Mouse (Mus musculus) frontal cortex, postnatal 14 days (tissue): ENCODE measurements at regions not wholly inside any gene's neighbourhood (a gene's known extent, or its start where the extent isn't known, plus 50 kb on each side); places are given as distances from the start of the nearest gene placed in this dataset.

ENCODE experiments used
- DNase-seq, 2 experiments: peaks; one replicate each; pipeline ENCODE4 v3.0.0; 2022; ENCODE audit warnings: low spot score in 2 of 2

GRCm38 (mm10) chr15:56425986-56426385 lies 1051.4 kb downstream of the Slc22a22 start:
- no peak for DNase-seq

GRCm38 (mm10) chr15:56420681-56421080 lies 1056.7 kb downstream of the Slc22a22 start:
- no peak for DNase-seq

- DNase-seq = no peak
Measured at GRCm38 (mm10) chr15:56391982-56392381, 1085.4 kb downstream of the Slc22a22 start.

DNA sequence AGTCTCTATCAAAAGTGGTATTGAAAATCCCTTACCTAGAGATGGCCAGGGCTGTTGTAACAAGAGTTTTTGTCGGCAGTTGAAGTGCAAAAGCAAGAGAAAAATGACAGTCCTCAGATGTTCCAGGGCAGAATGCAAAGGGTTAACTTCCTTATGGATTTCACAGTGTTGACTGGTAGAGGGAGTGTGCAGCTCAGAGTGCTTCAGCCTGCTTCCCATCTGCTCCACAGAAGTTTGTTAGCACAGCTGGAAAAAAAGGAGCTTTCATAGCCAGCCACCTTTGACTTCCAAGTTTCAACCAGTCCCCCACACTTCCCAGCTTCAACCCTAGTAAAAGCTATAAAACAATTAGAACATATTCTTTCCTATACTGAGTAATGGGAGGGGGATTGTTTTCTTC lies 1098.9 kb downstream of the Slc22a22 start:
- DNase-seq = no peak

DNA sequence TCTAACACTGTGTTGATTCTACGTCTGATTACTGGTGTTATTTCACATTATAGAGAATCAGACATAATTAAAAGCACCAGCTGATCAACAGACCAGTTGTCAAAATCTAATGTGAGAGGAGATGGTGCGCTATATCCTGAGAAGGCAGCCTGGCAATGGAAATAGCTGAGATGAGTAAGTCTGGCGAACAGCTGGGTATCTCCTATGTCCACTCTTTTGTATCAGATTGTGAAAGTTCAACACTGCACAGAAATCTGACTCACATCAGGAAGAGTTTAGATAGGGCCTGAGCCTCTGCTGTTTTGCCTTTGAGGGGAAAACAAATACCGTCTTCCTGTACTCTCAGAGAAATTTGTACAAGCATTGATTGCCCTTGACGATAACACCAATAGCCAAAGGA lies 1126.5 kb downstream of the Slc22a22 start:
- DNase-seq = no peak

DNA sequence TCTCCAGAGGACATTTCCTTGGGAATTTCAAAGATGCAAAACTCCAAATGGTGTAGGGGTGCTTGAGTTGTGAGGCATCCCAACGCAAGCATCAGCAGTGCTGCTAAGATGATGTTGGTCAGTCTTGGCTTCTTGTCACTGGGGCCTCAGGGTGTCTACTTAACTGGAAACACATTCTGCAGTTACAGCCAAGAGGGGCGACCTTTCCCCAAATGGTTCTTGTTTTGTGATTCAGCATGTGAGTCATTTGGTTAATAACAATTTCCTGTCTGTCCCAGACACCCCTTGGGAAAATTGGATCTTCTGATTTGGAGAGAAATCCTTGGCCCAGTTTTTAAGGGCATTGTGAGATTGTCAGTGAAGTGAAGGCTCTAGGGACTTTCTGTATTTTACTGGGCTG lies 1131.3 kb downstream of the Slc22a22 start:
- no peak for DNase-seq

GRCm38 (mm10) chr15:56344973-56345372 lies 1132.5 kb downstream of the Slc22a22 start:
- no peak for DNase-seq

DNA sequence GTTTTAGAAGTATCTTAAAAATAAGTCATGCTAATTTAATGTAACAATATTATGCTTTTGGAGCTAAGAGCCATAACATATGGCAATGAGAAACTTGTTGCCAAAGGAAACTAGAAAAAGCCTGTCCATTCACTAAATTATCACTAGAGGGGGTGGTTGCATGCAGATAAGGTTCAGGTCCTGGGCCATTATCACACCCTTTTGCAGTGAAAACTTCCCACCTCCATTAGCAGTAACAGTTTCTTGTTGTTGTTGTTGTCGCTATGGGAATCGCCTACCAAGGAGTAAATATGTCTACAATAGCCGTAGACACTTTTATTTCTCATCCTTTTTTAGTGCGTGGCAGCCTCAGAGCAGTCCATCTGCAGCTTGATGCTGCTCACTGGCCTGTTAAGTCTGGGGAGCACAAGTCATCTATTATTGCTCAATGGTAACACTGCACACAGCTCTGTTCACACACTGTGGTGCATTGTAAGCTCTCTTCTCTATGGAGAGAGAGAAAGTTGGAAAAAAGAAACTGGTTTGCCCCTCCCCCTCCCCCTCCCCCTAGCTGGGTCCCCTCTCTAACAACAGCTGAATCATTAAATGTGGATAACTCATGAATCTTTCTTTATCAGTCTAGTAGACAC lies 1133.0 kb downstream of the Slc22a22 start:
- no peak for DNase-seq

GRCm38 (mm10) chr15:56337879-56338278 lies 1139.5 kb downstream of the Slc22a22 start:
- DNase-seq = no peak

DNA sequence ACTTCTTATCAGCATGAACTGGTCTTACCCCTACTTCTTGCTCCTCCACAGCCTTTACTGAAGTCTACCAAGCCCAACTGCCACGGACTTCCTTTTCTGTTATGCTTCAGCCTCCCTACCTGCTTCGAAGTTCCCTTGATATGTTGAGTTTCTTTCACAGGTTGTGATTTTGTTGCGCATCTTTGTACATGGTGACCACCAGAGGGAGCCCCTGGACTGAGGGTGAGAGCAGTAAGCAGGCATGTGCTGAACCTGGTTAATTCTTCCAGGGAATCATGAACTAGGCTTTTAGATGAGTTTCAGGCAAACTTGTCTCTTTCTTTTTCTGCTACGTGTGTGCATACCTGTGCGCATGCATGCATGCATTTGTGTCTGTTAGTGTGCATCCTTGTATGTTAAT lies 1141.0 kb downstream of the Slc22a22 start:
- DNase-seq = peak; percentile 35 to 57

DNA sequence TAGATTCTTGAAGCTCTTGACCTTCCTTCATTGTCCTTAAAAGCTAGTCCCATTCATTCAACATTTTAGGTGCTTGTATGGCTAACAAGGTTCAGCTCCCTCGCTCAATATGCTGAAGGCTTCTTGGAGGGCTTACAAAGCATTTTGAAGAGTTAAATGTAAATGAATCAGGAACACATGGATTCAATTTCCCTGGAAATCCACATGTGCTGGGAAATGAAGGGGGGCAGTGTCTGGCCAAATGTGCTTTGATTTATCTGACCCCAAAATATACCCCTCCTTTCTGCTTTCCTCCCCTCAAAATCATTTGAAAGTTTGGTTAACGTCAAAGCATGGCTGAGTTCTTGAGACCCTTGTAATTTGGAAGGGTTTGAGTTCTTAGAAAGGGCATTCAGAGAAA lies 1142.4 kb downstream of the Slc22a22 start:
- DNase-seq = no peak

DNA sequence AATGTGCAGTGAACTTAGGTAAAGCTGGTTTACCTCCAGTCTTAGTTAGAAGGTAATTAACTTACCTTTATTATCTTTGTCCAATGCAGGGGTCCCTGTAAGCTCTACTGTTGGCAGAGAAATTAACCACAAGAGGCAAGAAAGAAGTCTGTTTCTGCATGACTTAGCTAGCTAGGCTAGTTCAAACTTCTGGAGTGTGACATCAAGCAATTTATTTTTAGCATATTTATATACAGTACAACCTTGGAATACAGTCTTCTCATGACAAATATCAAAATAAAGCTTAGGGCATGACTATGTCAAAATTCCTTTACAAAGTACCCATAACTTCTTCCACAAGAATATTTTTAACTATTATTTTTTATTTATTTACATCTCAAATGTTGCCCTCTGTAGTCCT lies 1156.9 kb downstream of the Slc22a22 start:
- DNase-seq = no peak

DNA sequence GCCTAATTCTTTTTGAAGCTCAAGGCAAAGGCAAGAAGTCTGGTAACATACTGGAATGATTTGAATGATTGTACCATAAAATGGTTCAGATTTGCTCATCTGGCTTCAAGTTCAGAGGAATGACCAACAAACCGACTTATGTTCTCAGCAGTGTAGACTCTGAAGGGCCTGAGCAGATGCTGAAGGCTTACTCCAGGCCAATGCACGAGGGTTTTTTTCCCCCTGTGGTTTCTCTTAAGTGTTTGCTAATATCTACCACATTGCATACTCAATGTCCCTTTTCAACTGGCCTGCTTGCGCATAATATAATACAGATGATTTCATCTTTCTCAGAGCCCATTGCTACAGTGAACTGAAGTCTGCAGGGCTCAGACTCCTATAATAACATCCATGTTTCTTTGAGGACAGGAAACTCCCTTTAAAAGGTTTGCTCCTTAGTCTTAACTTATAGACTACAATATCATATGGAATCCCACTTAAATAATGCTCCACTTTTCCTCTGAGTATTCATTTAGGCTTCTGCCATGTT lies 1182.5 kb downstream of the Slc22a22 start:
- DNase-seq = no peak

GRCm38 (mm10) chr15:56278622-56279301 lies 1198.7 kb downstream of the Slc22a22 start:
- DNase-seq = peak; percentile 7

DNA sequence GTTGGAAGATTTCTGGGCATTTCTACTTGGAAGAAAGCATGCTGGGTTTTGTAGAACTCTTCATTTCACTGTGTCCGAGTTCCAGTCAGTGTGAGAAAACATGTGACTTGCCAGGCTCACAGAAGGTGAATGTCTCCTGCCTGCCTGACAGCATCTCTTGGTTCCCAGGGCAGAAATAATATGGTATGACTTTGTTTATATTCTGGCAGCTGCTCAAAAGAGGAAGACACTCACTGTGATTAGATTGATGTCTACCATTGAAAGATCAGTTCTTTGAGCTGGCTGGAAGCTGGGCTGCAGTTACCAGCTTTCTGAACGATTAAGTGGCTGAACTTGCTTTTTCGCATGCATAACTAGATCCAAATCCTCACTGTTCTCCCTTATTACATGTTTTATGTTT lies 1199.4 kb downstream of the Slc22a22 start:
- no peak for DNase-seq

- DNase-seq = no peak
Measured at GRCm38 (mm10) chr15:56248731-56249130, 1228.7 kb downstream of the Slc22a22 start.

DNA sequence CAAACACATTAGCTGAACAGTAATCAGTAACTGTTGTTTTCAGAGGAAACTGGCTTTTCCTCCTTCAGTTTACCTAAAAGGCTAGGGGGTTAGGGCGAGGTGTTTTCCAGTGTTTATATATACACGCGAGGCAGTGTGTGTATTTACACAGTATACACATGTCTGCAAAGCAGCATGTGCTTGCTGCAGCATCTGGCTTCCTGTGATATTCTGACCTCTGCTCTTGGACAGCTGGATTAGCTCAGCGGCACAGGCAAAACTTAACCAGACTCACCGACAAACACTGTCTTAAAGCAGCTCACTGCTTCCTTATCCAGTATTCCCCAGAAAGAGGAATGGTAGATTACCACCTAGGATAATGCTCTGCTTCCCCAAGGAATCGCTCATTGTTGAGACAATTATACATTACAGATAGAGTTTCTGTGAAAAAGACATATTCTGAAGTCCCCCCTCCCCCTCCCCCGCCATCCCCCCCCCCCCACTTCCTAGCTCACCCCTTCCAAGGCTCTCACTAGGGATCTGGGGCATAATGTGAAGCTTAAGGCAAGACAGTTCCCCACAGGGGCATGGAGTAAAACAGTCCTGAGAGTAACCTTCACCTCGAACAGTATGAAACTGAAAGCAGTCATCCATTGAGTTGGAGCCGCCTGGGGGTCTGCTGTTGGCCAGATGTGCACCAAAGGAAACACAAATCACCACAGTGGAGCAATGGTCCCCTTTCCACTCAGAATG lies 1233.3 kb downstream of the Slc22a22 start:
- no peak for DNase-seq

- no peak for DNase-seq
Measured at GRCm38 (mm10) chr15:56202552-56202951, 1274.9 kb downstream of the Slc22a22 start.

DNA sequence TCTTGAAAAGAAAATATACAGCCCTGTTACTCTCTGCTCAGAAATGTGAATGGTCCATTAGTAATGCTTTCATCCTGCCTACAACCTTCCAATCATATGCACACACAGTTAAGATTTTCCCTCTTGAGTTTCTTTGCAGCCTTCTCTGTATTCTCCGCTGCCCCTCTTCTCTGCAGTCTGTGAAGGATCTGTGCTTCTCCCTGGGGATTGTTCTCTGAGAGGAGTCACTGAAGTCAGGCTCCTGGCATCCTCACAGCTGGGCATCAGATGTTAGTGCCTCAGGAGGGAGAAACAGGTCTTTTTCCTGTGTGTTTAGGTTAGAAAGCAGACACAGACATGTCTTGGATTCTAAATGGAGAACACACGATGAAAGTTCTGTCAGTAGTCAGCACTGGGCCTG lies 1278.1 kb downstream of the Slc22a22 start:
- no peak for DNase-seq

DNA sequence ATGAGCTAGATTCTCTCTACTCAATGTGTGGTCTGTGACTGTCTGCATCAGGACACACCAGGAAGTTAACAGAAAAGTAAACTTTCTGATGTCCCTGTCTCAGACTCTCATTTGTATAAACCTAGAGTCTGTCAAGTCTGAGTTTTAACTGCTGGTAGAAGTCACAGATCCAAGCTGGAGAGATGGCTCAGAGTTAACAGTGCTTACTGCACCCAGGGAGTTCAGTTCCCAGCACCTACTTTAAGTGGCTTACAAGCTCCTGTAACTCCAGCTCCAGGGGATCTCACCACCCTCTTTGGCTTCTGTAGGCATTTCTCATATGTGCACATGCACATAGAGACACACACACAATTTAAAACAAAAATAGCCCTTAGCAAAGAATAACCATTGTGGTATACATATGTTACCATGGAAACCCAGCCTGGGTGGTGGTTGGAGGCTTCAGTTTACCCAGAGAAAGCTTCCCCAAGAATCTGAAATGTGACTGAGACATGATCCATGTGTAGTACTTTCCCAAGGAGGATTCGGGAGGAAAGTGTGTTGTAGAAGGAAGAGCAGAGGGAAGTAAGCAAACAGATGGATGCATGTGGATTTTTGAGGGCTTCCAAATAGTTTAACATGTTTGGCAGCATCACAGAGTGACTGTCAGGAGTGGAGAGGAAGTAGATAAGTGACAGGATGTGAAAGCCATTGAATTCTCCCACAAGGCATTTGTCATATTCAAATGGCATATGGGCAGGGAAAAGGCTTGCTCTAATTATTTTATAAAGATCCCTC lies 1279.8 kb downstream of the Slc22a22 start:
- DNase-seq = no peak

- DNase-seq = no peak
Measured at GRCm38 (mm10) chr15:56166236-56166635, 1311.2 kb downstream of the Slc22a22 start.

DNA sequence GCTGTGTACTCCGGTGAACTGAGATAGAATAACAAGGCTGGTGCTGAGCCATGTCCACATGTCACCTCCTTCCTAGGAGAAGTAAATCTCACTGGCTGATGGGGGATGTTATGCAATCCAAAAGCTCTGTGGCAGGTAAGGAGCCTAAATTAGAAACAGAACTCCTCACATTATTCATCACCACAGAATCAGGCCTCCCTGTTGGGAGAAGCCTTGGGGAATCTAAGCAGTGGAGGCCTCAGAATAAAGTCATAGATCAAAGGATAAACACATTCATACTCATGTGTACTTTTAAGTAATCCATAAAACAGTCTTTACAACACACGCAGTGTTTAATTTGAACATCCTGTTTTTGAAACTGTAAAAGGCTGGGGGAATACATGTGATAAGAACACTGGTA lies 1318.7 kb downstream of the Slc22a22 start:
- DNase-seq = no peak
